Mouse (Mus musculus): ENCODE measurements around the gene Adk.

DNA sequence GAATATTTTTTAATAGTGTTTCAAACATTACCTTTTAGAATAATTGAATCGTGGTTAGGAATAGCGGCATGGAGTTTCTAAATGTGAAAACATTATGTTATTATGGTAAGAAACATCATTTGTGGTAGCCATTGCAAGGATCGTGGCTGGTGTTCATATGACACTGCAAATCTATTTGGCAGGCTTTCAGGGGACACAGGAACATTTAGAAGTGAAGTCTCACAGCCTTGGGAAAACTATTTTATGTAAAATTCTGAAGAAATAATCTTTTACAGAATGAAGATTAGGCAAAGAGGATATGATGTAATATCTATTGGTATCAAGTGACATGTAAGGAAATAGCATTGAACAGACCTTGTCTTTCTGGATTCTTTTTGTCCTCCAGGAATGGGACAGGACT, 262.1 kb downstream of the Adk start:
- TF ChIP-seq CTCF (IDR thresholded peaks at IDR 0.05; ENCODE audit: low read depth) (no peak), EP300 (IDR thresholded peaks at IDR 0.05; ENCODE audit: low read depth) (no peak)

Data from heart, postnatal 0 days (tissue).